Mouse (Mus musculus) limb, embryonic 13.5 days (tissue): ENCODE measurements around the gene Gpbar1. TPM values are rescaled to one million over a fixed set of nuclear protein-coding genes. Genes with fewer than 3 reads are reported as not detected.
"Not testable (repeated sequence)": the region's sequence is repeated elsewhere in the genome, so short reads cannot be mapped to it uniquely, and the experiment has no call there.

Experiments
- ATAC-seq: fragments of 200-750 bp; cut with Nextera tagmentation; 2 replicates; pipeline ENCODE4 v1.8.0; 2017; ENCODE audit warnings: low read depth, moderate number of reproducible peaks, moderate TSS enrichment; ENCODE audit not compliant: low FRiP score
- H3K27ac ChIP-seq: fragments of 300-500 bp; sonication (generic); 2 replicates; pipeline ENCODE4 v1.5.1; 2015; ENCODE audit warnings: inconsistent platforms, mild to moderate bottlenecking, moderate library complexity
- H3K27me3 ChIP-seq: fragments of 300-500 bp; sonication (generic); 2 replicates; pipeline ENCODE4 v1.6.1; 2015; ENCODE audit warnings: mild to moderate bottlenecking, inconsistent platforms
- H3K36me3 ChIP-seq: fragments of 300-500 bp; sonication (generic); 2 replicates; pipeline ENCODE4 v1.6.1; 2015; ENCODE audit warnings: inconsistent platforms, mild to moderate bottlenecking, moderate library complexity
- H3K4me1 ChIP-seq: fragments of 300-500 bp; sonication (generic); 2 replicates; pipeline ENCODE4 v1.6.1; 2015; ENCODE audit warnings: inconsistent platforms
- H3K4me2 ChIP-seq: fragments of 300-500 bp; sonication (generic); replicated peaks from 2 replicates; pipeline ENCODE4 v1.6.1; 2015; ENCODE audit warnings: inconsistent platforms, mild to moderate bottlenecking, moderate library complexity
- H3K4me3 ChIP-seq: fragments of 300-500 bp; sonication (generic); 2 replicates; pipeline ENCODE4 v1.5.1; 2015; ENCODE audit warnings: moderate library complexity, mild to moderate bottlenecking, inconsistent platforms
- H3K9ac ChIP-seq: fragments of 300-500 bp; sonication (generic); 2 replicates; pipeline ENCODE4 v1.6.1; 2015; ENCODE audit warnings: mild to moderate bottlenecking, inconsistent platforms
- H3K9me3 ChIP-seq: fragments of 300-500 bp; sonication (generic); 2 replicates; pipeline ENCODE4 v1.6.1; 2016; ENCODE audit warnings: inconsistent platforms
- WGBS: fragments of 180-500 bp; shearing (Covaris S2); methylation state at CpG from one replicate; pipeline ENCODE4 v1.1.7; 2015; 5-methylcytosine and 5-hydroxymethylcytosine counted together
- polyA plus RNA-seq: library from polyadenylated mRNA; unstranded; fragments of >200 nt; fragmentation: Nextera tagmentation; extraction: Ambion mirVana; gene quantifications from 2 replicates; pipeline ENCODE4 v1.2.1, GENCODE M21; 2015

Gpbar1 gene
- polyA plus RNA-seq, 1 experiment from 2014 or later = 0.31 TPM

GRCm38 (mm10) chr1:74280591-74281325 is 2.4 kb downstream of the Gpbar1 start:
- ATAC-seq = no peak
- Histone ChIP-seq H3K27me3 (no peaks in the 10 kb centered on the region), H3K36me3 (peaks cover 50% of the 10 kb centered on the region), H3K4me1 (peaks cover 18% of the 10 kb centered on the region), H3K4me3 (no peak overlapping the region), H3K27ac (no peak overlapping the region), H3K9ac (0 out of 2 replicates have a peak overlapping the region, but pooled peaks have one; percentile 14), H3K4me2 (no peak overlapping the region), H3K9me3 (no peaks in the 10 kb centered on the region)
- WGBS = 92% methylated on average over 14 of the region's 14 CpGs

GRCm38 (mm10) chr1:74281372-74281771 is 3.0 kb downstream of the Gpbar1 start:
- 0 out of 2 replicates have a peak overlapping the region, but pooled peaks have one; percentile 14 for H3K9ac ChIP-seq
- WGBS = 86% methylated on average over 2 of the region's 2 CpGs

DNA sequence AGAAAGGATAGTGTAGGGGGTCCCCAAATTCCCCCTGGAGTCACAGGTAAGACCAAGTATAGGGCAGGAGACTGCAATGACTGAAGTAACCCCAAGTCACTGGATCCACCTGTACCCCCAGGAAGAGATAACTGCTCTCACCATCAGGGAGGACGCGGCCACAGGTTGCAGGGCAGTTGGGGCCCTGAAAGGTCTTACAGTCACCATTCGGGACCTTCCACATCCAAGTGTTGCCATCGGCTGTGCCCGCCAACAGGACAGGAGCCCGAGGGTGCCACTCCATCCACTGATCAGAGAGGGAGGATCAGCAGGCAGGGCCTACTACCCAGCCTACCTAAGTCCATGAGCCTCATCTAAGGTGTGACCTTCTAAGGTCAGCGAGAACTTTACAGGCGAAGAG is 3.5 kb downstream of the Gpbar1 start:
- no peak overlapping the region for H3K27ac ChIP-seq
- no peak overlapping the region; the same call in 1 of the 2 replicates for H3K9ac ChIP-seq
- peaks cover 29% of the 10 kb centered on the region for H3K4me1 ChIP-seq
- WGBS = 96% methylated on average over 8 of the region's 8 CpGs
- peaks cover 50% of the 10 kb centered on the region for H3K36me3 ChIP-seq
- ATAC-seq = no peak
- H3K9me3 ChIP-seq = no peaks in the 10 kb centered on the region
- H3K4me2 ChIP-seq = no peak overlapping the region
- no peak overlapping the region for H3K4me3 ChIP-seq
- no peaks in the 10 kb centered on the region for H3K27me3 ChIP-seq

More at GRCm38 (mm10) chr1:74281372-74281771, 3.0 kb downstream of the Gpbar1 start:
- Histone ChIP-seq H3K4me3 (no peak overlapping the region), H3K9me3 (no peaks in the 10 kb centered on the region), H3K4me1 (peaks cover 24% of the 10 kb centered on the region), H3K27ac (no peak overlapping the region), H3K4me2 (no peak overlapping the region), H3K27me3 (no peaks in the 10 kb centered on the region), H3K36me3 (peaks cover 50% of the 10 kb centered on the region)
- ATAC-seq = no peak

DNA sequence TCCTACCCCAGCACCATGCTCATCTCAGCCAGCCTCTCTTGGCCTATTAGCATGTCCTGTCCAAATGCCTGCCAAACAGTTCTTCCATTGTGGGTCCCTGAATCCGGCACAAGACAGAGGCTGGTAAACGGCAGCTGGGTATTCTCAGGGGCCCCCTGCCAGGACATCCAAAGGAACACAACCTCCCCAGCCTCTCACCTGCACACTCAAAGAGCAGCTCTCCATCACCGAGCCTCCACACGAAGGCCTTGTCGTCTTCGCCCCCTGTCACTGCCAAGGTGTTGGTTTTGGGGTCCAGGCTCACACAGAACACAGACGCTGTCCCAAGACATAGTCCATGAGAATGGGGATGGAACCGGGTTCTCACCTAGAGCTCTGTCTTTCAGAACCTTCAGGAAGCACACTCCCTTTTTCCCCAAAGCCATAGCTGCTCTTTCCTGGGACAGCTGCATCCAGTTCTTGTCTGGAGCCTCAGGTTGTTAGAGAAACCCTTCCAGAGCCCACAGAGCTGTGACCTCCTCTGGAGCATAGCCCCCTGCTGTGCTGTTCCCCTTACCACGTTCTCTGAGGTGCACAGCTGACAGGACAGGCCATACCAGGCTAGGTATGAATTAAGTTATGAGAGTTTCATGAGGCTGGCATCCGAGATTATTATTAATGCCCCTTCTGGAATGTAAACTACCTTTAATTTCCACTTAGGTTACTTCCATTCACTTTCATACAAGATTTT is 4.7 kb downstream of the Gpbar1 start:
- WGBS = 89% methylated on average over 10 of the region's 10 CpGs
- Histone ChIP-seq H3K9me3 (no peaks in the 10 kb centered on the region), H3K36me3 (peaks cover 53% of the 10 kb centered on the region)

GRCm38 (mm10) chr1:74283686-74284463 is 5.5 kb downstream of the Gpbar1 start:
- no peaks in the 10 kb centered on the region for H3K27me3 ChIP-seq
- H3K4me2 ChIP-seq = peak overlapping the region; percentile 88
- H3K9ac ChIP-seq = peak overlapping the region; percentile 86
- peak overlapping the region; percentile 77 for H3K4me3 ChIP-seq
- H3K36me3 ChIP-seq = peaks cover 55% of the 10 kb centered on the region
- peak overlapping the region; percentile 84 for H3K27ac ChIP-seq
- H3K4me1 ChIP-seq = peaks cover 29% of the 10 kb centered on the region
- peak; percentile 55; the same call in 1 of the 2 replicates for ATAC-seq
- H3K9me3 ChIP-seq = no peaks in the 10 kb centered on the region
- WGBS = 12% methylated on average over 15 of the region's 15 CpGs

More for the DNA sequence above, 4.7 kb downstream of the Gpbar1 start:
- Histone ChIP-seq H3K4me3 (no peak overlapping the region; the same call in 1 of the 2 replicates), H3K27me3 (no peaks in the 10 kb centered on the region), H3K4me2 (peak overlapping the region; percentile 88), H3K9ac (peak overlapping the region; percentile 43; the same call in 1 of the 2 replicates), H3K4me1 (peaks cover 29% of the 10 kb centered on the region), H3K27ac (no peak overlapping the region)
- no peak for ATAC-seq

- peak within 1 kb of the TSS; percentile 84 for H3K27ac ChIP-seq
- H3K4me1 ChIP-seq = peaks cover 29% of the 10 kb centered on the region
- peak within 1 kb of the TSS; percentile 88 for H3K4me2 ChIP-seq
- peak within 1 kb of the TSS; percentile 77 for H3K4me3 ChIP-seq
- H3K27me3 ChIP-seq = no peaks in the 10 kb centered on the region
- no peaks in the 10 kb centered on the region for H3K9me3 ChIP-seq
- peak within 1 kb of the TSS; percentile 86 for H3K9ac ChIP-seq
- under 1% methylated on average over 56 of the region's 56 CpGs for WGBS
- peak; percentile 98 for ATAC-seq
- H3K36me3 ChIP-seq = peaks cover 55% of the 10 kb centered on the region
These were observed 6.3 kb downstream of the Gpbar1 start, which contains the start of the genes Aamp and Pnkd for GRCm38 (mm10) chr1:74284543-74285160. Gene Aamp, minus strand, starts transcription at chr1:74284738. Gene Pnkd, plus strand, starts transcription at chr1:74284930.

GRCm38 (mm10) chr1:74285212-74286010 is 7.1 kb downstream of the Gpbar1 start:
- Histone ChIP-seq H3K9ac (peak overlapping the region; percentile 76), H3K4me3 (peak overlapping the region; percentile 77), H3K9me3 (no peaks in the 10 kb centered on the region), H3K27ac (no peak overlapping the region; the same call in 1 of the 2 replicates), H3K4me2 (peak overlapping the region; percentile 83), H3K4me1 (peaks cover 33% of the 10 kb centered on the region), H3K36me3 (peaks cover 55% of the 10 kb centered on the region), H3K27me3 (no peaks in the 10 kb centered on the region)
- WGBS = 3% methylated on average over 23 of the region's 23 CpGs
- no peak; the same call in 1 of the 2 replicates for ATAC-seq

DNA sequence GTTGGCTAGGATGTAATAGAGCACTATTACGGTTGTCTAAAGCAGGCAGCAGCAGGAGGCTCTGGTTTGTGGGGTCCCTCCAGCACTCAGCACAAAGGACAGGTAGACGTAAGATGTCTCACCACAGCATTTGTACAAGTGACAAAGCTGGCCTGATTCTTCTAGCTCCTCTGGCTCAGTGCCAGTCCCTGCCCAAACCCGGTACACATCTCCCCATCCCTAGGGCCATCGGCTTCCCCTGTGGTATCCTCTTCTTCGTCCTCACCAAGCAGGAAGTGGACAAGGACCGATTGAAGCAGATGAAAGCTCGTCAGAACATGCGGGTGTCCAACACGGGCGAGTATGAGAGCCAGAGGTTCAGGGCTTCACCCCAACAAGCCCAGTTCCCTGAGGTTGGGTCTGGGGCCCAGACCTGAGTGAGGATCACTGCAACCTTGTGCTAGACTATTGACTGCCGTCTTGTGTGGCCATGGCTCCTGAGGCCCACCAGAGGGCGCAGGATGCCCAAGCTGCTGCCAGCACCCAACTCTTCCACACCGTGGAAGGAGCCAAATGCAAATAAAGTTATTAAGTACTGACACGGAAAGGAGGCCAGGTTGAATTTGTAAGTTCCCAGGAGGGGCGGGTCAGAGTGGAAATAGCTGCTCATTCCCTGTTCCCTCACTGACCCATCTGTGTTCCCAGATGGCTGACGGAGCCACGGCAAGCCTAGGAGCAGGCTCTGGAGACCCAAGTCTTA is 8.7 kb downstream of the Gpbar1 start:
- Histone ChIP-seq H3K36me3 (peaks cover 54% of the 10 kb centered on the region), H3K4me1 (peaks cover 33% of the 10 kb centered on the region)
- not testable (repeated sequence) for H3K4me3 ChIP-seq, H3K9ac ChIP-seq, H3K27ac ChIP-seq, H3K4me2 ChIP-seq, ATAC-seq, H3K9me3 ChIP-seq, H3K27me3 ChIP-seq
- 59% methylated on average over 15 of the region's 17 CpGs for WGBS

DNA sequence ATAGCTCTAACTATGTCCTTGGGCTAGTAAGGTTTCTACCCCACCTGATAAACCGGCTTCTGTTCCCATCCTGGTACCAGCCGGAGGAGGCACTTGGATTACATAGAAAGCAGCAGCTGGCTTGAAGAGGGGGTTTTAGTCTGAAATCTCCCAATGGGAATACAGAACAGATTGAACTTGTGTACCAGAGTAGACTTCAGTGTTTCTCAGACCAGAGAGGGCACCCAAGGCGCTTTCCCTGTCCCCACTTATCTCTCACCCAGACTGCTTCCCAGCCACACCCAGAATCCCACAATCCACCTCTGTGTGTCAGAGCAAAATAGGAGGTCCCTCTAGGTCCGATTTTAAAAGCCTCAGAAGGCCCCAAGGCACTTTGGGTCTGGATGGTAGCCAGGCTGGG is 10.0 kb downstream of the Gpbar1 start:
- WGBS = 76% methylated on average over 4 of the region's 4 CpGs
- H3K9ac ChIP-seq = peak overlapping the region; percentile 31; the same call in 1 of the 2 replicates
- no peaks in the 10 kb centered on the region for H3K9me3 ChIP-seq
- no peaks in the 10 kb centered on the region for H3K27me3 ChIP-seq
- no peak overlapping the region for H3K4me2 ChIP-seq
- peaks cover 54% of the 10 kb centered on the region for H3K36me3 ChIP-seq
- H3K4me1 ChIP-seq = peaks cover 25% of the 10 kb centered on the region
- H3K27ac ChIP-seq = no peak overlapping the region
- no peak overlapping the region for H3K4me3 ChIP-seq
- ATAC-seq = no peak

- H3K4me3 ChIP-seq = no peak overlapping the region
- H3K36me3 ChIP-seq = peaks cover 64% of the 10 kb centered on the region
- no peak overlapping the region for H3K4me2 ChIP-seq
- H3K27ac ChIP-seq = no peak overlapping the region
- H3K4me1 ChIP-seq = peaks cover 21% of the 10 kb centered on the region
- H3K27me3 ChIP-seq = no peaks in the 10 kb centered on the region
- ATAC-seq = no peak
- 84% methylated on average over 9 of the region's 9 CpGs for WGBS
- no peaks in the 10 kb centered on the region for H3K9me3 ChIP-seq
- no peak overlapping the region for H3K9ac ChIP-seq
These were observed 10.9 kb downstream of the Gpbar1 start for GRCm38 (mm10) chr1:74289248-74289647.
